Mouse (Mus musculus) gastrocnemius, postnatal 25 days (tissue): ENCODE data around the gene 1810010D01Rik. TPM values are rescaled to one million over a fixed set of nuclear protein-coding genes. Genes with fewer than 3 reads are reported as not detected.

Source experiments
- DNase-seq: peaks from one replicate; pipeline ENCODE4 v3.0.0; 2022
- total RNA-seq, 2 experiments: library from RNA; stranded (reverse); gene quantifications; 1 replicate in 1 of 2; 2 replicates in 1 of 2; pipeline ENCODE4 v1.2.3; 2021

The 1810010D01Rik gene
- total RNA-seq, 2 experiments from 2014 or later: not detected

GRCm38 (mm10) chr7:145211680-145212659 lies 4.1 kb upstream of the 1810010D01Rik start:
- no peak for DNase-seq

GRCm38 (mm10) chr7:145210477-145211070 lies 2.7 kb upstream of the 1810010D01Rik start:
- DNase-seq: no peak

DNA sequence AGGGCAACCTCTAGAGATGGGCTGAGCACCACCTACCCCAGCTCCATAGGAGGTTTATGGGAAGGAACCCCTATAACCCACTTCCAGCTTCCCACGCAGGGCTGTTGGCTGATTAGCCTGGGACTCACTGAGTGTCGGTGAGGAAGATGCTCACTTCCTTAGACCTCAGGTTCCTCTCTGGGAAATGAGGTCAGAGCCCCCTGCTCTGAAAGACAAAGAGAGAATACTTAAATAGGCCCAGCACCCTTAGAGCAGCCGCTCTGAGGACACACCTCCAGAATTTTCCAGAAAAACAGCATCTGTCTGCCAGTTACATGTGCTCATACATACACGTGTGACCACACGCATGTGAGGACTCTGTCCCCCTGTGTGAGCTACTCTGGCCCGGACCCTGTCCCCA lies 1.1 kb downstream of the 1810010D01Rik start:
- DNase-seq: no peak

- DNase-seq: peak; percentile 76
These were observed 1.8 kb downstream of the 1810010D01Rik start for GRCm38 (mm10) chr7:145206056-145206610.

DNA sequence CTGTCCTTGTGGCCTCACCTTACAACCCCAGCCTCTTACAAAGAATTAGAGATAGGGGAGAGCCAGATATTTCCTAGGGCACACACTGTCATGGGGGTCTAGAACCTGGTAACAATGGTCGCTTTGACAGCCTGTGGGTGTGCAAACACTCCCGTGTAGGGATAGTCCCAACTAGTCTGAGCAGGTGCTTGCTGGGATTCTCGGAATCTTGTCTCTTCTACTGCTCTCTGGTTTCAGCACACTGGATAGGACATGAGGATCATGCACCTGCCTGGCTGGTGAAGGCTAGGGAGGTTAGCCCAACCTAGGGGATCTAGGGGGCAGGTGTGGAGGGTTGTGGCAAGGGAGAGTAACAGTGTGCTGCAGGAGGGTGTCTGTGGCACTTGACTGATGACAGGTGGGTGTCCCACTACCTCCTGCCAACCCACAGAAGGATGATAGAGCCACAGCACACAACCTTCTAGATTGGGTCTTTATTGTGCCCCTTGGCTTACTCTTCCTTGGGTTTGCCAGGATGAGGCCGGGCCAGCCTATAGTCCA lies 2.5 kb downstream of the 1810010D01Rik start:
- DNase-seq: no peak

- no peak for DNase-seq
These were observed 8.2 kb downstream of the 1810010D01Rik start for GRCm38 (mm10) chr7:145199711-145200110.

DNA sequence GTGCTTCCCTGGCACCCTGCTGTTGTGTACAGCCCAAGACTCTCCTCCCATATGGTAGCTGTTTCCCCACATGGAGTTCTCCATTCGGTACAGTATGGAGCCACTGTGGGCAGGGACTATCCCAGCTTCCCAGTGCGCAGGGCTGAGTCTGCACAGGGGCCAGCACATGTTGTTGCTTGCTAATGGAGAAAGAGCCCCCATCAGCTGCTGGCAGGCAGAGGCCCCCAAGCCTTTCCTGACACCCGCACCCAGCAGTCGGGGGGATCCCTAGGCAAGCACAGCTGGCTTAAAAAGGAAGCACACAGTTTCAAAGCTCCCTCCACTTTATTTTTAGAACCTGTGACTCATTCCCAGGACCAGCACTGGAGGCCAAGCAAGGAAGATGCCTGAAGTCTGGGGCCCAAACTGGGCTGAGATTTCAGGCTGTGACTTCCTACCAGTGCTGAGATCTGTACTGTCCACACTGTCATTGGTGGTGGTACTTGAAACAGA lies 9.7 kb downstream of the 1810010D01Rik start:
- peak; percentile 56 for DNase-seq

GRCm38 (mm10) chr7:145197711-145198110 lies 10.2 kb downstream of the 1810010D01Rik start:
- DNase-seq: no peak

DNA sequence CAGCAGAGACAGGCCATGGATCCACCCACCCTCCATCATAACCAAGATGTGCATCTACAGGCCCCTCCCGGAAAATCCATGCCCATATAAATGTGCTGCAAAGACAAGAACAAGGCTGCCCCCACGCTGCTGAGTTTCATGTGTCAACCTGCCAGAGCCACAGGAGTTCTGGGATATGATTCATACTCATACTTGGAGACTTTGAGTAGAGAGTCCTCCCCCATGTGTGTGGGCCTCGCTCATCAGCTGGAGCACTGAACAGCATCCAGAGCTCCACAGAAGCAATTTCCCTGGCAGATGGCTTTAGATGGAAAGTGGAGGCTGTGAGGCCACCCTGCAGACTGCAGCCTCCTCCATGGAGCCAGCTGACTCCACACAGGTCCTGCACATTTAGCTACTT lies 10.9 kb downstream of the 1810010D01Rik start:
- DNase-seq: no peak

DNA sequence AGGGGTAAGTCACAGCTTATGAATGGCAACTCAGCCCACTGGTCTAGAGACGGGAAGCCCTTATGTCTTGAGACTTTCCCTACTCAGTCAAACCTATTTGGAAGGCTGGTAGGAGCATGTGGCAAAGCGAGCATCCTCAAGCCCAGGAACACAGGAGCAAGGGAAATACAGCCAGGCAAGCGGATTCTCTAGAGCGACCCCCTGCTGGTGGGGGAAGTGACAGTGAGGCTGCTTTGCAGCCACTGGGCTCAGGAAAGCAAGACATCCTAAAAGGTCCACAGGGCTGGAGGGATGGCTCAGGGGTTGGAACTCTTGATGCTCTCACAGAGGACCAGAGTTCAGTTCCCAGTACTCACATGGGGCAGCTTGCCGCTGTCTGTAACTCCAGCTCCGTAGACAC lies 11.6 kb downstream of the 1810010D01Rik start:
- DNase-seq: no peak

DNA sequence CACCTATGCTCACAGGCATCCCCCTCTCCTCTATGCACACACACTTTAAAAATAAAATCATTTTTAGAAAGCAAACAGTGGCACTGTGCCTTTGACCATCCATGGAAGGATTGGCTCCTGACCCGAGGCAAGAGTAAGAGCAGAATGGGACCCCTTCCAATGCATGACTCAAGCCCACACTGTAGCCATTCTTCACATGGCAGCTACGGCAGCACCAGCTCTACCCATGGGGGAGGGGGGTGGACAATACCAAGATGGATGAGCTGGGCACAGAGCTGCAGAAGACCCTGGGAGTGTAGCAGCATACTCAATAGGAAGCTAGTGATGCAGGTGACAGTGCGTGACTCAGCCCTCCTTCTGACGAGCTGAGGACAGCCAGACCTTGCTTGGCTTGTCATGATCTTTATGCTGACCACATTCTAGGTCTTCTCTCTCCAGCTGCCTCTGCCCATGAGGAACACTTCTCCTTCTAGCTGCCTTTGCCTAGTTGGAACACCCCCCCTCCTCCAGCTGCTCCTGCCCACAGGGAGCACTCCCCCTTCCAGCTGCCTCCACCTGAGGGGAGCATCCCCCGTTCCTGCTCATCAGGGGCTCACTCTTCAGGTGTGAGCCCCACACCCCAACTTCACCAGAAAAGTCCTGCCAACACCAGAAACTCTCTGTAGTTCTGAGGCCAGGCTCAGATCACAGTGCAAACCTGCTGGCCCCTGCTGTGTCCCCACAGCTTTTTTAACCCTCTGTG lies 12.6 kb downstream of the 1810010D01Rik start:
- DNase-seq: no peak

DNA sequence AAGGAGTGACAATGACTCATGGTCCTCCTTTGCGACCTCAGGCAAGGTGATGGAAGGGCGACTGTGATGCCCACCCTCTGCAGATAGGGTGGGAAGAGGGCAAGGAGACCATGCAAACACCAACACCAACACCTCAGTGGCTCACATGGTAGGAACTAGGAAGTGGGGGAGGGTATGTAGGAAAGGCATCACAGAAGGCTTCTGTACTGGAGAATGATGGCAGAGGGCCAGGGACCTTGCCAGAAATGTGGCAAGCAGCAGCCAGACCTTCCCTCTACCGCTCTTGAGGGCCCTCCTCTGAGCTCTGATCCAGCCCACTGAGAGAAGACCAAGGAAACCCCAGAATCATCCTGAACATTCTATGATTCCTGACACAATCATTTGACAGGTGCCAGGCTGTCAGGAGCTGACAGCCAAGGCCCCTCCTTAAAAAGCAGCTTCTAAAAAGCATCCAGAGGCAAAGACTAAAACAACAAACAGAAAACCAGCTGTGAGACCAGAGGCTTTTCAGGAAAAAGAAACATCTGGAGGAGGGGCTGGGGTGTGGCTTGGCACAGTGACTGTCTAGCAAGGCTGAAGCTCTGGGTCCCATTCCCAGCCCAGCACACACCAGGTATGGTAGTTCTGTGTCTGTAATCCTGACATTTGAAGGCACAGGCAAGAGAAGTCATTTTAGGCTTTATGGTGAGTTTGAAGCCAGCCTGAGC lies 13.3 kb downstream of the 1810010D01Rik start:
- DNase-seq: no peak

DNA sequence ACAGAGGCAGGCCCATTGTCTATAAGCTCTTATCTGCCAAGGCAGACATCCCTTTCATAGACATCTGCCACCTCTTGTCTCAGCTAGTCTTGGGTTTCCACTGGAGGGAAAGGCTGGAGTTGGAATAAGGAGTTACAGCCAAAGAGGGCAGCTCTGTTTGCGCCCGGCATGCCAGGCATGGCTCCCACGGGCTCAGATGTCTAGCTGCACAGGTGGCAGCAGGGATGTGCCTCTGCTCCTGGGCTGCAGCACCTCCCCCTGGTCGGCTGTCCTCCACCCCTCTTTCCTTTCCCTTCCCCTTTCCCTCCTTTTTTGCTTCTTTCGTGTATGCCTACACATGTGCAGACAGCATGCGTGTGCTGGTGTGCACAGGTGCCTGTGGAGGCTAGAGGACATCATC lies 15.1 kb downstream of the 1810010D01Rik start:
- peak; percentile 55 for DNase-seq

DNA sequence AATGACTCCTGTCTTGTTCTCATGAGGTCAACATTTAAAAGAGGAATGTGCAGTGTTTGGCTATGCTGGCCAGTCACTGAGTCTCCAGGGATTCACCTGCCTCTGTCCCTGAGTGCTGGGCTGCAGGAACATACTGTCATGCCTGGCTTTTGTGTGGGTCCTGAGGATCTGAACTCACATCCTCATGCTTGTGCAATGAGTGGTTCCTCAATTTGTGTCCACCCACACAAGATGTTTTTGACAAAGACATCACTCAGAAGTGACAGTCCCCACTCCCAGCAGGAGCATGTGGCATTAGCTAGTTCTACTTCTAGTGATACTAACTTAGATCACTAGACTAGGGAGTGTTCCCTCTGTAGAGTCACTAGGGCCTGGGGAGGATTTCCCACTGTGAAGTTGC lies 17.4 kb downstream of the 1810010D01Rik start:
- no peak for DNase-seq

- no peak for DNase-seq
These were observed 18.6 kb downstream of the 1810010D01Rik start for GRCm38 (mm10) chr7:145189342-145189741.

- DNase-seq: no peak
These were observed 20.1 kb downstream of the 1810010D01Rik start for GRCm38 (mm10) chr7:145187802-145188201.

GRCm38 (mm10) chr7:145182388-145182787 lies 25.5 kb downstream of the 1810010D01Rik start:
- no peak for DNase-seq

GRCm38 (mm10) chr7:145181376-145182034 lies 26.4 kb downstream of the 1810010D01Rik start:
- DNase-seq: no peak

- DNase-seq: no peak
These were observed 28.2 kb downstream of the 1810010D01Rik start for GRCm38 (mm10) chr7:145179691-145180091.

DNA sequence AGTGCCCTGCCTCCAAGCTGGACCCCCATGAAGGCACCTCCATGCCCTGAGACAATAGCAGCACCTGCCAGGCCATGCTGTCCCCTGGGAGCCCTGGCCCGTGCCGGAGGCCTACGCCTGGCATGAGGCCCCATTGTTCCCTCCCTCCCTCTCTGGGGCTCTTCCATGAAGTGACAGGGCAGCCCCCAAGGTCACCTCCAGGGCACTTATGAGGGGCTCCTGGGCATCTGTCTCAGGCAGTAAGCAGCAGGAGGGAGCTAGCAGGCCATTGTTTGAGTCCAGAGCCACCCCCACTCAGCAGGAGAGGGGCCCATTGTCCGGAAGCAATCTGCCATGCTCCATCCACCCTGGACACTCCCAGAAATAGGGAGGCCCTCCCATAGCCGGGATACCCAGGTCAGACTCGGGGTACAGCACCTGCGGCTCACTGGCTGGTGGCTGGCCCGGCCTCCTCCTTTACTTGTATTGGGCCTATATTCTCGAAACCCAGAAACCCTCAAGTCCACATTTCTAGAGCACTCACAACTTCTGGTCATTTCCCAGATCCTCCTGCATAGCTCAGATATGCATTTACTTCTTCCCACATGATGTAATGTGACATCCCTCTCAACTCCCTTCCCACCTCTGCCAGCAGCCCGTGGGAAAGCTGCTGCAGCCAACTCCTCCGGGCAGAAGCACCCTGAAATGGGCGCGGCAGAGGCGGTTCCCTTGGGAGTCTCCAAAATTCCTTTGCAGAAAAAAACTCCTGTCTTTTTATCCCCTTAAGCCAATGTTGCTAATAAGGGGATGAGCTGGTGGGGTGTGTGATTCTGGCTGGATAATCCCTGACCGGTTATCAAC lies 30.9 kb downstream of the 1810010D01Rik start:
- DNase-seq: no peak
